11 mouse cellular contexts compared by ENCODE assay signal in the genomic region with DNA sequence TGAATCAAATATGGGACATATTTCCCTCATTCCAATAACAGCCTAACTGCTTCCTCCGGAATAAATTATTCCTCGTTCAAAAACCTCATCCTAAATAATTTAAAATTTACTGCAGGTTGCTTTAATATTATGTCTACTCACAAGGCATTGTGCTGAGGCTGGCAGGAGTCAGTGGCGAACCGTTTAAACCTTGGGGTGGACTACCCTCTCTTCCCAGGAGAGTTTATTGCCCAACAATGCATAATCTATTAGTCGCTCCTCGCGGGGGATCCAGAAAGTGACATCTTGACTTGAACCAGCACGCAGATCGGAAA. TPM values are rescaled to one million over a fixed set of nuclear protein-coding genes. Genes with fewer than 3 reads are reported as not detected.
DNase-seq lines count a peak whose midpoint lies in the region; ATAC-seq and TF ChIP-seq lines count a peak whose summit lies in the region.
"Had no signal": no experiment of that assay in that cellular context is flagged by ENCODE, and none has a peak within 500 bp of the region (broad histone marks: within the 10 kb centered on the region; RNA-seq: fewer than 3 reads in every experiment).

No protein-coding gene starts in this region.

- TF ChIP-seq POLR2A in embryonic fibroblast, embryonic 13.5 days (IDR thresholded peaks at IDR 0.05; ENCODE audit: low read depth, low read length) = no peak

- H3K4me3 ChIP-seq in layer of hippocampus, adult 2 months = peak overlapping the region; percentile 73
- H3K4me3 ChIP-seq in embryonic fibroblast, embryonic 13.5 days (ENCODE audit: insufficient read depth, low read length) = peak overlapping the region; percentile 37; the same call in 1 of the 2 replicates
- H3K4me3 ChIP-seq in hindbrain, postnatal 0 days (ENCODE audit: low read length) = peak overlapping the region; percentile 80
- peak overlapping the region; percentile 60 for H3K4me3 ChIP-seq in neural tube, embryonic 12.5 days
- H3K4me3 ChIP-seq: liver, embryonic 15.5 days had no signal

- TF ChIP-seq CTCF in layer of hippocampus, adult 2 months (conservative IDR thresholded peaks at IDR 0.05) = no peak
- no peak for TF ChIP-seq CTCF in embryonic fibroblast, embryonic 13.5 days (IDR thresholded peaks at IDR 0.05; ENCODE audit: borderline replicate concordance, insufficient read depth, low read length)
- no peak for TF ChIP-seq CTCF in hindbrain, postnatal 0 days (IDR thresholded peaks at IDR 0.05; ENCODE audit: low read depth)

- no peaks in the 10 kb centered on the region for H3K9me3 ChIP-seq in hindbrain, postnatal 0 days (ENCODE audit: low read length)
- no peaks in the 10 kb centered on the region for H3K9me3 ChIP-seq in neural tube, embryonic 12.5 days
- H3K9me3 ChIP-seq: liver, embryonic 15.5 days had no signal

- peak; percentile 29; the same call in 1 of the 2 replicates for ATAC-seq in hindbrain, postnatal 0 days
- peak; percentile 54; the same call in 1 of the 2 replicates for ATAC-seq in neural tube, embryonic 12.5 days (ENCODE audit: low FRiP score, low read depth)

- H3K9ac ChIP-seq in hindbrain, postnatal 0 days (replicated peaks; ENCODE audit: low read length) = peak overlapping the region; percentile 76
- peak overlapping the region; percentile 73; the same call in 1 of the 2 replicates for H3K9ac ChIP-seq in neural tube, embryonic 12.5 days
- H3K9ac ChIP-seq: liver, embryonic 15.5 days had no signal

- no peaks in the 10 kb centered on the region for H3K4me1 ChIP-seq in embryonic fibroblast, embryonic 13.5 days (ENCODE audit: control insufficient read depth, insufficient read depth, low read length)
- no peaks in the 10 kb centered on the region for H3K4me1 ChIP-seq in hindbrain, postnatal 0 days (ENCODE audit: insufficient read depth, low read length)
- 0 out of 2 replicates have a peak, but pooled peaks cover 8% of the 10 kb centered on the region for H3K4me1 ChIP-seq in neural tube, embryonic 12.5 days
- H3K4me1 ChIP-seq: liver, embryonic 15.5 days had no signal

- H3K36me3 ChIP-seq in hindbrain, postnatal 0 days (ENCODE audit: insufficient read depth, low read length) = no peaks in the 10 kb centered on the region
- H3K36me3 ChIP-seq in neural tube, embryonic 12.5 days = no peaks in the 10 kb centered on the region
- H3K36me3 ChIP-seq: liver, embryonic 15.5 days had no signal

- 7% methylated on average over 9 of the region's 9 CpGs for WGBS in hindbrain, postnatal 0 days
- 3% methylated on average over 9 of the region's 9 CpGs for WGBS in neural tube, embryonic 12.5 days

- H3K27ac ChIP-seq in layer of hippocampus, adult 2 months = peak overlapping the region; percentile 89
- no peak overlapping the region for H3K27ac ChIP-seq in embryonic fibroblast, embryonic 13.5 days (ENCODE audit: insufficient read depth, low read length)
- H3K27ac ChIP-seq in hindbrain, postnatal 0 days = peak overlapping the region; percentile 84
- H3K27ac ChIP-seq in neural tube, embryonic 12.5 days = no peak overlapping the region
- H3K27ac ChIP-seq: liver, embryonic 15.5 days had no signal

- H3K4me2 ChIP-seq in hindbrain, postnatal 0 days (ENCODE audit: low read depth, low read length) = peak overlapping the region; percentile 89
- peak overlapping the region; percentile 91 for H3K4me2 ChIP-seq in neural tube, embryonic 12.5 days (replicated peaks)

- no peaks in the 10 kb centered on the region for H3K27me3 ChIP-seq in hindbrain, postnatal 0 days (ENCODE audit: insufficient read depth, low read length)
- H3K27me3 ChIP-seq in neural tube, embryonic 12.5 days (replicated peaks) = 0 out of 2 replicates have a peak, but pooled peaks cover 9% of the 10 kb centered on the region

- no peak for DNase-seq in layer of hippocampus, adult 2 months (ENCODE audit: low spot score in 2 of 2)
- DNase-seq in layer of hippocampus, postnatal 25 days (ENCODE audit: extremely low spot score in 1 of 2, low spot score in 1 of 2) = no peak
- no peak for DNase-seq in hindbrain, postnatal 0 days (ENCODE audit: low spot score)
- no peak for DNase-seq in Muller cell, postnatal 12 days (ENCODE audit: inconsistent ontology term)
- no peak for DNase-seq in testis, postnatal 14 days (ENCODE audit: low spot score)
- no peak for DNase-seq in thymus, postnatal 10 days (ENCODE audit: low spot score in 2 of 2)
- DNase-seq: thymus, postnatal 36 days had no signal

RNA-seq across cellular contexts. Expression of a gene that starts 1.4 kb away (rescaled TPM):
- 100 to 1,000 TPM; 108 to 116 TPM for total RNA-seq in layer of hippocampus, adult 2 months (2021)
- total RNA-seq in layer of hippocampus, postnatal 25 days (2021) = 100 to 1,000 TPM in 1 of 2 experiments, 10 to 100 TPM in 1; 95.1 to 107 TPM
- polyA plus RNA-seq in embryonic fibroblast, embryonic 13.5 days (2011; ENCODE audit: insufficient read length, low read depth, missing spikeins) = 0.15 and 0.26 TPM in 2 replicates
- total RNA-seq in hindbrain, postnatal 0 days (2014; rRNA removed) = 59.8 and 61.5 TPM in 2 replicates
- polyA plus RNA-seq in hindbrain, postnatal 0 days (2015; fragmentation: Nextera tagmentation; extraction: Ambion mirVana) = 24.7 and 28.4 TPM in 2 replicates
- polyA plus RNA-seq in neural tube, embryonic 12.5 days (2016; fragmentation: Nextera tagmentation; extraction: Ambion mirVana) = 8.5 TPM in 2 replicates
- total RNA-seq: MEL had no signal

Comparison
In these comparisons a context has a peak if more than half of its experiments do, and no peak if none do; other contexts are left out.
1. H3K27ac ChIP-seq: peak in layer of hippocampus, adult 2 months (single experiment) and hindbrain, postnatal 0 days (single experiment); none in embryonic fibroblast, embryonic 13.5 days (single experiment) and neural tube, embryonic 12.5 days (single experiment).
2. Peak in every context shown above with its lines, with median percentiles within 50 percentile points of each other: H3K4me3 ChIP-seq.